Mouse (Mus musculus): Measurements from ENCODE around the gene Nova2. TPM values are rescaled to one million over a fixed set of nuclear protein-coding genes. Genes with fewer than 3 reads are reported as not detected.

Nova2 gene
- polyA plus RNA-seq, 1 experiment from 2014 or later = 9.7 TPM

Other genes starting within 250 kb of the Nova2 start
- gene Psg20, start 239.7 kb upstream of the Nova2 start, polyA plus RNA-seq (2015; fragmentation: Nextera tagmentation; extraction: Ambion mirVana) = not detected in 2 replicates
- not detected in 2 replicates for gene Psg22, start 207.8 kb upstream of the Nova2 start, polyA plus RNA-seq (2015; fragmentation: Nextera tagmentation; extraction: Ambion mirVana)
- gene Psg19, start 127.4 kb upstream of the Nova2 start, polyA plus RNA-seq (2015; fragmentation: Nextera tagmentation; extraction: Ambion mirVana) = not detected in 2 replicates
- not detected in 2 replicates for gene Psg17, start 104.3 kb upstream of the Nova2 start, polyA plus RNA-seq (2015; fragmentation: Nextera tagmentation; extraction: Ambion mirVana)
- gene Mill2, start 85.9 kb upstream of the Nova2 start, polyA plus RNA-seq (2015; fragmentation: Nextera tagmentation; extraction: Ambion mirVana) = 0.17 and 0.59 TPM in 2 replicates
- 12.6 and 12.8 TPM in 2 replicates for gene Pglyrp1, start 54.6 kb upstream of the Nova2 start, polyA plus RNA-seq (2015; fragmentation: Nextera tagmentation; extraction: Ambion mirVana)
- 19.7 and 23.0 TPM in 2 replicates for gene Ccdc61, start 15.5 kb upstream of the Nova2 start, polyA plus RNA-seq (2015; fragmentation: Nextera tagmentation; extraction: Ambion mirVana)
- gene Nanos2, start 61.5 kb downstream of the Nova2 start, polyA plus RNA-seq (2015; fragmentation: Nextera tagmentation; extraction: Ambion mirVana) = 0.56 TPM in 2 replicates
- gene Mypop, start 65.4 kb downstream of the Nova2 start, polyA plus RNA-seq (2015; fragmentation: Nextera tagmentation; extraction: Ambion mirVana) = 5.8 and 7.4 TPM in 2 replicates
- gene Irf2bp1, start 78.2 kb downstream of the Nova2 start, polyA plus RNA-seq (2015; fragmentation: Nextera tagmentation; extraction: Ambion mirVana) = 28.4 and 29.9 TPM in 2 replicates
- 0.13 and 0.14 TPM in 2 replicates for gene Foxa3, start 97.7 kb downstream of the Nova2 start, polyA plus RNA-seq (2015; fragmentation: Nextera tagmentation; extraction: Ambion mirVana)
- gene Sympk, start 98.5 kb downstream of the Nova2 start, polyA plus RNA-seq (2015; fragmentation: Nextera tagmentation; extraction: Ambion mirVana) = 30.4 and 32.7 TPM in 2 replicates
- gene Rsph6a, start 128.8 kb downstream of the Nova2 start, polyA plus RNA-seq (2015; fragmentation: Nextera tagmentation; extraction: Ambion mirVana) = not detected in 2 replicates
- 25.1 and 26.0 TPM in 2 replicates for gene Dmwd, start 150.3 kb downstream of the Nova2 start, polyA plus RNA-seq (2015; fragmentation: Nextera tagmentation; extraction: Ambion mirVana)
- 10.5 and 10.7 TPM in 2 replicates for gene Dmpk, start 158.0 kb downstream of the Nova2 start, polyA plus RNA-seq (2015; fragmentation: Nextera tagmentation; extraction: Ambion mirVana)
- gene Six5, start 168.7 kb downstream of the Nova2 start, polyA plus RNA-seq (2015; fragmentation: Nextera tagmentation; extraction: Ambion mirVana) = 2.5 and 3.2 TPM in 2 replicates
- gene Gm4969, start 192.5 kb downstream of the Nova2 start, polyA plus RNA-seq (2015; fragmentation: Nextera tagmentation; extraction: Ambion mirVana) = 2.1 and 2.3 TPM in 2 replicates
- gene Fbxo46, start 194.0 kb downstream of the Nova2 start, polyA plus RNA-seq (2015; fragmentation: Nextera tagmentation; extraction: Ambion mirVana) = 17.7 and 18.1 TPM in 2 replicates
- gene Qpctl, start 223.4 kb downstream of the Nova2 start, polyA plus RNA-seq (2015; fragmentation: Nextera tagmentation; extraction: Ambion mirVana) = 21.7 and 22.2 TPM in 2 replicates
- 108 and 118 TPM in 2 replicates for gene Snrpd2, start 223.8 kb downstream of the Nova2 start, polyA plus RNA-seq (2015; fragmentation: Nextera tagmentation; extraction: Ambion mirVana)
- 1.3 and 1.4 TPM in 2 replicates for gene Gipr, start 240.2 kb downstream of the Nova2 start, polyA plus RNA-seq (2015; fragmentation: Nextera tagmentation; extraction: Ambion mirVana)